Mouse (Mus musculus): Measurements from ENCODE around the gene Hist1h3c.

DNA sequence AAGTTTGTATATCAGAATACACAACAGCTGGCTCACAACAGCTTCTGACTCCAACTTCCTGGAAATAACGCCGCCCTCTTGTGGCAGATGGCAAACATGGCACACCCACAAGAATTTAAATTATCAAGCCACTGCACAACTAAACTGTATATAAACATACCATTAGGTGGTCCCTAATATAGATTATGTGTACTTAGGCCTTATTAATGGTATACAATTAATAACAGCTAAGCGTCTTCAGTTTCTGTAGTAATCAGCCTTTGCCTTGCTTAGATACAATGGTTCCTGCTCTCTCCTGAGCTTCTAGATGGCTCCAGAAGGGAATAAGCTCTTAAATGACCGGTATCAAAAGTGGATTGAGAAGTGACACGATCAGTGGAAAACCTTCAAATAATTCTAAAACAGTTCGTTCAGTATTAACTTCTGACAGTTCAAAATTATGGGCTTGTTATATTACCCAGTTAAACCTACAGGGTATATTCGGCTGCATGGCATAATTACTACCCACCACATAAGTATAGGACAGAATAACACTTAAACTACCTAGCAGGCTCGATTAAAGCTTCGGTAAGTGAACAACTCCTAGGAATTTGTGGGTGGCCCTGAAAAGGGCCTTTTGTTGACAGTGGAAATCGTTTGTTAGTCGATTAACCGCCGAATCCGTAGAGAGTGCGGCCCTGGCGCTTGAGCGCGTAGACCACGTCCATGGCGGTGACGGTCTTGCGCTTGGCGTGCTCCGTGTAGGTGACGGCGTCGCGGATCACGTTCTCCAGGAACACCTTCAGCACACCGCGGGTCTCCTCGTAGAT is 47.7 kb downstream of the Hist1h3c start:
- TF ChIP-seq CTCF (IDR thresholded peaks at IDR 0.05; ENCODE audit: low read depth, low read length) (peak; percentile 38), POLR2A (IDR thresholded peaks at IDR 0.05; ENCODE audit: insufficient read depth, low read length) (no peak), EP300 (IDR thresholded peaks at IDR 0.05; ENCODE audit: insufficient read depth, low read depth, low read length) (no peak)
